Mouse (Mus musculus) E14TG2a.4 (cell line): ENCODE results near the gene Vps13d.

Source experiments
- CTCF ChIP-seq: conservative IDR thresholded peaks from 2 replicates; pipeline ENCODE4 v1.5.1; 2014; ENCODE audit warnings: low read length
- NANOG ChIP-seq: IDR thresholded peaks from 2 replicates; pipeline ENCODE4 v1.6.1; 2014; ENCODE audit warnings: borderline replicate concordance, low read length, mixed read lengths
- POU5F1 ChIP-seq: IDR thresholded peaks from 2 replicates; pipeline ENCODE4 v1.6.1; 2014; ENCODE audit warnings: low read length, borderline replicate concordance

DNA sequence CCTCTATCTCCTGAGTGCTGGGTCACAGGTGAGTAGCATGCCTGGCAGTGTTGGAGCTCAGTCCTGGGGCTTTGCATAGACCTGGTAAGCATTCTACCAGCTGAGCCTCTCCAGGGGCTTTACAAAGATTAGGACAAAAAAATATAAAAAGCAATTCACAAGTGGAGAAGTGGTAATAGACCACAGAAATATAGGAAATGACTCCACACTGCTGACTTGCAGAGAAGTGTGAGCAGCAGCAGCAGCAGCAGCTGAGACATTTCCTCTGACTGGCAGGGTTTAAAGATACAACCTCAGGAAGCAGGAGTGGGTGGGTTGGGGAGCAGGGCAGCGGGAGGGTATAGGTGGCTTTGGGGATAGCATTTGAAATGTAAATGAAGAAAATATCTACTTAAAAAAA, 199.0 kb downstream of the Vps13d start:
- TF ChIP-seq POU5F1 (no peak), CTCF (no peak), NANOG (no peak)
